Mouse (Mus musculus) megakaryocyte, embryonic 14.5 days (primary cell): ENCODE measurements at regions not wholly inside any gene's neighbourhood (a gene's known extent, or its start where the extent isn't known, plus 50 kb on each side); places are given as distances from the start of the nearest gene placed in this dataset.

Experiments
- FLI1 ChIP-seq: IDR thresholded peaks from 2 replicates; pipeline ENCODE4 v1.6.1; 2012; ENCODE audit warnings: low read length, inconsistent platforms, mixed read lengths
- GATA1 ChIP-seq: IDR thresholded peaks from 3 replicates; pipeline ENCODE4 v1.6.1; 2012; ENCODE audit warnings: mixed read lengths, low read length, inconsistent platforms, borderline replicate concordance

DNA sequence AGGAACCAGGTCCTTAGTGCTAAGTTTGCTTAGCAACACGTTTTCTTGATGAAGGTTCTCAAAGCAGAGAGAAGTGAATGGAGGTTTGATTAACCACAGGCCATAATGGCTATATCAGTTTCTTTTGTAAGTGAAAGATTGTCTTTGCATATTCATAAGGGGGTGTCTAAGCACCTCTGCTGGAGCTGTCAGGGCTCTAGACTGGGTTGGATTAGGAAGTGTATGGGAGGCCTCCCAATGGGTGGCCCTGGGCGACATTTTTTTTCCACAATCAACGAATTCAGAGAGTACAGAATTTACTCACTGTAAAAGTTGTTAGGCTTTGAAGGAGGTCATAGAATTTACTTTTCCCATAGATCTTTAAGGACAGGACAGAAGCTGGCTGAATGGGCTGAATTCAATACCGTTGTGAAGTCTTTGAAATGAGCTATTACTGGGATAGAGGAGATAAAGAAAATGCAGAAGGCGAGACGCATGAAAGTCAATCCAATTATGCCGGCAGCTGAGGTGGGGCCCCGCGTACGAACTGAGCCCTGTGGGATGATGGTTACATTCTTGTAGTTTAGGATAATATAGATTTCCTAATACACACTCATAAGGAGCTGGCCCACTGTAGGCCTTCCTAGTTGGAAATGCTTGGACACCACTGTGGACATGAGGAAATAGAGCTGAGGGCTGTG lies 268.4 kb upstream of the Ubash3b start:
- TF ChIP-seq GATA1 (no peak), FLI1 (no peak)
